ENCODE assay signal across 8 mouse cellular contexts in genomic region chr3:84038126-84038525, GRCm38 (mm10). TPM values are rescaled to one million over a fixed set of nuclear protein-coding genes. Genes with fewer than 3 reads are reported as not detected.
DNase-seq lines count a peak whose midpoint lies in the region; ATAC-seq and TF ChIP-seq lines count a peak whose summit lies in the region.

No protein-coding gene starts in this region.

- peaks cover 12% of the 10 kb centered on the region for H3K4me1 ChIP-seq in kidney, embryonic 16.5 days (ENCODE audit: insufficient read depth, low read length)
- peaks cover 40% of the 10 kb centered on the region for H3K4me1 ChIP-seq in embryonic facial prominence, embryonic 15.5 days
- H3K4me1 ChIP-seq in intestine, embryonic 16.5 days (ENCODE audit: control insufficient read depth, insufficient read depth, low read length), result peaks cover 4% of the 10 kb centered on the region
- H3K4me1 ChIP-seq in midbrain, postnatal 0 days (ENCODE audit: insufficient read depth, low read length), result peaks cover 10% of the 10 kb centered on the region; the same call in 1 of the 2 replicates

- no peak for ATAC-seq in kidney, embryonic 16.5 days (ENCODE audit: low FRiP score, low TSS enrichment)
- ATAC-seq in embryonic facial prominence, embryonic 15.5 days (ENCODE audit: insufficient number of reproducible peaks, low FRiP score, low TSS enrichment, low read depth), result no peak
- no peak for ATAC-seq in intestine, embryonic 16.5 days
- ATAC-seq in midbrain, postnatal 0 days (ENCODE audit: low FRiP score), result no peak

- 29% methylated on average over 1 of the region's 1 CpGs for WGBS in kidney, embryonic 16.5 days
- 17% methylated on average over 1 of the region's 1 CpGs for WGBS in embryonic facial prominence, embryonic 15.5 days
- 43% methylated on average over 1 of the region's 1 CpGs for WGBS in intestine, embryonic 16.5 days
- 10% methylated on average over 1 of the region's 1 CpGs for WGBS in midbrain, postnatal 0 days

- TF ChIP-seq CTCF in midbrain, postnatal 0 days (IDR thresholded peaks at IDR 0.05), result no peak

- H3K9ac ChIP-seq in kidney, embryonic 16.5 days (replicated peaks; ENCODE audit: low read length), result no peak overlapping the region; the same call in 1 of the 2 replicates
- no peak overlapping the region for H3K9ac ChIP-seq in embryonic facial prominence, embryonic 15.5 days
- H3K9ac ChIP-seq in intestine, embryonic 16.5 days (ENCODE audit: low read depth, low read length), result no peak overlapping the region
- H3K9ac ChIP-seq in midbrain, postnatal 0 days (replicated peaks; ENCODE audit: low read length, poor library complexity, severe bottlenecking), result peak overlapping the region; percentile 96

- no peaks in the 10 kb centered on the region for H3K9me3 ChIP-seq in kidney, embryonic 16.5 days (ENCODE audit: low read length)
- no peaks in the 10 kb centered on the region for H3K9me3 ChIP-seq in embryonic facial prominence, embryonic 15.5 days (replicated peaks)
- H3K9me3 ChIP-seq in intestine, embryonic 16.5 days (ENCODE audit: control insufficient read depth, low read length), result no peaks in the 10 kb centered on the region
- H3K9me3 ChIP-seq in midbrain, postnatal 0 days (ENCODE audit: low read length), result no peaks in the 10 kb centered on the region

- no peaks in the 10 kb centered on the region for H3K27me3 ChIP-seq in kidney, embryonic 16.5 days (ENCODE audit: insufficient read depth, low read length)
- H3K27me3 ChIP-seq in embryonic facial prominence, embryonic 15.5 days, result no peaks in the 10 kb centered on the region; the same call in 1 of the 2 replicates
- H3K27me3 ChIP-seq in intestine, embryonic 16.5 days (replicated peaks; ENCODE audit: control insufficient read depth, insufficient read depth, low read length), result no peaks in the 10 kb centered on the region
- H3K27me3 ChIP-seq in midbrain, postnatal 0 days (ENCODE audit: insufficient read depth, low read length), result no peaks in the 10 kb centered on the region

- no peak overlapping the region for H3K27ac ChIP-seq in kidney, embryonic 16.5 days (ENCODE audit: low read length)
- H3K27ac ChIP-seq in embryonic facial prominence, embryonic 15.5 days (replicated peaks), result no peak overlapping the region
- no peak overlapping the region for H3K27ac ChIP-seq in intestine, embryonic 16.5 days (ENCODE audit: low read length)
- no peak overlapping the region for H3K27ac ChIP-seq in midbrain, postnatal 0 days (ENCODE audit: low read depth, low read length)

- DNase-seq in kidney, postnatal 14 days, result no peak
- DNase-seq in midbrain, postnatal 0 days (ENCODE audit: low spot score), result no peak
- DNase-seq in spleen, adult 12 weeks (ENCODE audit: low spot score), result no peak
- DNase-seq in ovary, postnatal 36 days (ENCODE audit: low spot score), result no peak
- DNase-seq in layer of hippocampus, adult 8-10 months (ENCODE audit: low spot score in 2 of 2), result no peak

- H3K4me3 ChIP-seq in kidney, embryonic 16.5 days (ENCODE audit: low read length), result peak overlapping the region; percentile 86
- peak overlapping the region; percentile 93 for H3K4me3 ChIP-seq in embryonic facial prominence, embryonic 15.5 days (replicated peaks)
- peak overlapping the region; percentile 88 for H3K4me3 ChIP-seq in intestine, embryonic 16.5 days (ENCODE audit: low read length)
- peak overlapping the region; percentile 96 for H3K4me3 ChIP-seq in midbrain, postnatal 0 days (ENCODE audit: low read depth, low read length)

- H3K36me3 ChIP-seq in kidney, embryonic 16.5 days (ENCODE audit: insufficient read depth, low read length), result no peaks in the 10 kb centered on the region
- H3K36me3 ChIP-seq in embryonic facial prominence, embryonic 15.5 days, result no peaks in the 10 kb centered on the region
- H3K36me3 ChIP-seq in intestine, embryonic 16.5 days (ENCODE audit: control insufficient read depth, insufficient read depth, low read length), result no peaks in the 10 kb centered on the region
- no peaks in the 10 kb centered on the region for H3K36me3 ChIP-seq in midbrain, postnatal 0 days (ENCODE audit: insufficient read depth, low read length)

- H3K4me2 ChIP-seq in kidney, embryonic 16.5 days (replicated peaks; ENCODE audit: low read depth, low read length), result peak overlapping the region; percentile 96
- peak overlapping the region; percentile 91 for H3K4me2 ChIP-seq in embryonic facial prominence, embryonic 15.5 days (replicated peaks)
- H3K4me2 ChIP-seq in intestine, embryonic 16.5 days (ENCODE audit: low read depth, low read length), result peak overlapping the region; percentile 100
- H3K4me2 ChIP-seq in midbrain, postnatal 0 days (ENCODE audit: low read depth, low read length, poor library complexity, severe bottlenecking), result peak overlapping the region; percentile 86

RNA-seq across cellular contexts. Expression of gene Tmem131l, which starts 1.8 kb away (rescaled TPM):
- polyA plus RNA-seq in kidney, embryonic 16.5 days (2015; fragmentation: Nextera tagmentation; extraction: Ambion mirVana), result 33.5 and 35.1 TPM in 2 replicates
- 56.8 and 60.5 TPM in 2 replicates for polyA plus RNA-seq in embryonic facial prominence, embryonic 15.5 days (2015; fragmentation: Nextera tagmentation; extraction: Ambion mirVana)
- 18.2 and 19.8 TPM in 2 replicates for polyA plus RNA-seq in intestine, embryonic 16.5 days (2015; fragmentation: Nextera tagmentation; extraction: Ambion mirVana)
- 37.3 and 37.7 TPM in 2 replicates for total RNA-seq in midbrain, postnatal 0 days (2014; rRNA removed)
- polyA plus RNA-seq in midbrain, postnatal 0 days (2015; fragmentation: Nextera tagmentation; extraction: Ambion mirVana), result 16.1 and 22.5 TPM in 2 replicates
- 10 to 100 TPM; 22.9 to 42.8 (median 31.5) TPM for total RNA-seq in layer of hippocampus, adult 8-10 months (2022)
